Mouse (Mus musculus) erythroblast, embryonic 14.5 days (primary cell): ENCODE measurements around the gene Smim13. TPM values are rescaled to one million over a fixed set of nuclear protein-coding genes. Genes with fewer than 3 reads are reported as not detected.

Experiments
- H3K27me3 ChIP-seq: 2 replicates; pipeline ENCODE4 v1.6.1; 2012; ENCODE audit warnings: inconsistent platforms; ENCODE audit not compliant: control insufficient read depth
- H3K36me3 ChIP-seq: 2 replicates; pipeline ENCODE4 v1.6.1; 2012; ENCODE audit warnings: mild to moderate bottlenecking, inconsistent platforms; ENCODE audit not compliant: control insufficient read depth
- H3K4me1 ChIP-seq: 2 replicates; pipeline ENCODE4 v1.6.1; 2012; ENCODE audit warnings: inconsistent platforms; ENCODE audit not compliant: control insufficient read depth
- H3K4me3 ChIP-seq: replicated peaks from 2 replicates; pipeline ENCODE3; 2012; ENCODE audit warnings: moderate library complexity, mild to moderate bottlenecking, inconsistent platforms
- H3K9me3 ChIP-seq: 2 replicates; pipeline ENCODE4 v1.6.1; 2012; ENCODE audit warnings: low read length, inconsistent platforms, mixed read lengths; ENCODE audit not compliant: control insufficient read depth
- GATA1 ChIP-seq: IDR thresholded peaks from 2 replicates; pipeline ENCODE4 v1.6.1; 2012; ENCODE audit warnings: low read length, inconsistent platforms, mixed read lengths
- TAL1 ChIP-seq: IDR thresholded peaks from 3 replicates; pipeline ENCODE4 v1.6.1; 2012; ENCODE audit warnings: low read length, inconsistent platforms, mixed read lengths
- polyA plus RNA-seq: library from polyadenylated mRNA; stranded (reverse); fragments of >175 nt; gene quantifications from 2 replicates; pipeline ENCODE4 v1.2.3, GENCODE M21; 2012

Gene Smim13
- polyA plus RNA-seq, 1 experiment: 0.14 TPM

- peaks cover 5% of the 10 kb centered on the region for H3K9me3 ChIP-seq
- TF ChIP-seq GATA1 (no peak), TAL1 (no peak)
These were observed 33.4 kb upstream of the Smim13 start for GRCm38 (mm10) chr13:41216236-41216635.

GRCm38 (mm10) chr13:41219056-41219455, 30.6 kb upstream of the Smim13 start:
- Histone ChIP-seq H3K9me3 (peaks cover 8% of the 10 kb centered on the region), H3K4me3 (peak overlapping the region; percentile 62), H3K36me3 (no peaks in the 10 kb centered on the region), H3K4me1 (peaks cover 7% of the 10 kb centered on the region), H3K27me3 (peaks cover 22% of the 10 kb centered on the region)
- TF ChIP-seq TAL1 (no peak), GATA1 (no peak)

More at GRCm38 (mm10) chr13:41216236-41216635, 33.4 kb upstream of the Smim13 start:
- Histone ChIP-seq H3K36me3 (no peaks in the 10 kb centered on the region), H3K4me3 (no peak overlapping the region), H3K27me3 (peaks cover 22% of the 10 kb centered on the region), H3K4me1 (peaks cover 7% of the 10 kb centered on the region)

- Histone ChIP-seq H3K9me3 (peaks cover 8% of the 10 kb centered on the region), H3K36me3 (no peaks in the 10 kb centered on the region), H3K27me3 (peaks cover 22% of the 10 kb centered on the region), H3K4me3 (peak overlapping the region; percentile 62), H3K4me1 (peaks cover 7% of the 10 kb centered on the region)
- TF ChIP-seq GATA1 (no peak), TAL1 (no peak)
These were observed 29.8 kb upstream of the Smim13 start for GRCm38 (mm10) chr13:41219687-41220303.

GRCm38 (mm10) chr13:41220304-41220834, 29.3 kb upstream of the Smim13 start, which contains the start of gene Elovl2:
Elovl2 (minus strand) TSS chr13:41220405.
- Histone ChIP-seq H3K9me3 (peaks cover 8% of the 10 kb centered on the region), H3K4me3 (peak within 1 kb of the TSS; percentile 62)
- no peak for TF ChIP-seq GATA1
- TF ChIP-seq TAL1: no peak

DNA sequence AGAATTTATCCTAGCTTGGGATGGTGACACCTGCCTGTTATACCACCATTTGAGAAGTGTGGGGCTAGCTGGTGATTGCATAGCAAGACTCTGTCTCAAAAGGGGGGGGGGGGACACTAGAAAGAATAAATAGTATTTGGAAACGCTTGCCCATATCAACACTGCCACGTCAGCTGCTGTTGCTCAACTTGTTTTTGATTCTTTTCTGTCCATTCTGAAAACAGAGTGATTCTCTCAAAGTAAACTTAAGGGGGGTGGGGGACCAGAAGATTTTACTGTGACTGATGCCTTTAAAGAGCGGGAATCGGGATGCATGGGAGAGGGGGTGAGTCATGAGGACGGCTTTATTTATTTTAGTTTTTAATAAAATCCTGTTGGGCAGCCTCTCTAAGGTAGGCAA, 23.1 kb upstream of the Smim13 start:
- TF ChIP-seq GATA1: no peak
- TF ChIP-seq TAL1: no peak

More at GRCm38 (mm10) chr13:41220304-41220834, 29.3 kb upstream of the Smim13 start, which contains the start of gene Elovl2:
- H3K27me3 ChIP-seq: peaks cover 22% of the 10 kb centered on the region
- H3K36me3 ChIP-seq: no peaks in the 10 kb centered on the region
- peaks cover 7% of the 10 kb centered on the region for H3K4me1 ChIP-seq

GRCm38 (mm10) chr13:41228060-41228459, 21.6 kb upstream of the Smim13 start:
- H3K4me3 ChIP-seq: no peak overlapping the region
- H3K4me1 ChIP-seq: no peaks in the 10 kb centered on the region

More for the DNA sequence above, 23.1 kb upstream of the Smim13 start:
- Histone ChIP-seq H3K27me3 (no peaks in the 10 kb centered on the region), H3K36me3 (no peaks in the 10 kb centered on the region), H3K4me1 (no peaks in the 10 kb centered on the region), H3K9me3 (peaks cover 4% of the 10 kb centered on the region), H3K4me3 (no peak overlapping the region)

DNA sequence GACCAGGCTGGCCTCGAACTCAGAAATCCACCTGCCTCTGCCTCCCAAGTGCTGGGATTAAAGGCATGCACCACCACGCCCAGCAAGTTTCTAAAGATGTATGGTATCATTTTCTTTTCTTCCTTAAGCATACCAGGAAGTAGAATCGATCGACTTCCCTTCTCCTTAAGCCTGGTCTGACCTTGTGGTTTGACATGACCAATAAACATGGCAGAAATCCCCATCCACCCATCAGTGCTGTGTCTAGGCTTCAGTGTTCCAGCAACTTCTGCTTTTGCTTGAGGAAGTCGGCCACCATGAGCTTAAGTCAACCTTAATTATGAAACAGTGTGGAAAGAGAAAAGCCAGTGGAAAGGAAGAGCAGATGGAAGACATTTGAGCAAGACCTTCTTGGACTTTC, 19.4 kb upstream of the Smim13 start:
- Histone ChIP-seq H3K4me3 (no peak overlapping the region), H3K36me3 (no peaks in the 10 kb centered on the region), H3K4me1 (no peaks in the 10 kb centered on the region), H3K9me3 (no peaks in the 10 kb centered on the region), H3K27me3 (no peaks in the 10 kb centered on the region)
- TF ChIP-seq TAL1 (no peak), GATA1 (no peak)

More at GRCm38 (mm10) chr13:41228060-41228459, 21.6 kb upstream of the Smim13 start:
- Histone ChIP-seq H3K36me3 (no peaks in the 10 kb centered on the region), H3K9me3 (no peaks in the 10 kb centered on the region; the same call in none of the 2 replicates), H3K27me3 (no peaks in the 10 kb centered on the region)
- no peak for TF ChIP-seq GATA1
- no peak for TF ChIP-seq TAL1

- no peak for TF ChIP-seq TAL1
- no peak for TF ChIP-seq GATA1
- Histone ChIP-seq H3K9me3 (no peaks in the 10 kb centered on the region), H3K36me3 (no peaks in the 10 kb centered on the region), H3K27me3 (no peaks in the 10 kb centered on the region), H3K4me1 (no peaks in the 10 kb centered on the region), H3K4me3 (no peak overlapping the region)
These were observed 18.2 kb upstream of the Smim13 start for GRCm38 (mm10) chr13:41231389-41231983.

- no peaks in the 10 kb centered on the region for H3K4me1 ChIP-seq
- H3K4me3 ChIP-seq: no peak overlapping the region
- no peak for TF ChIP-seq GATA1
- no peak for TF ChIP-seq TAL1
- H3K36me3 ChIP-seq: no peaks in the 10 kb centered on the region
- H3K9me3 ChIP-seq: no peaks in the 10 kb centered on the region
- no peaks in the 10 kb centered on the region for H3K27me3 ChIP-seq
These were observed 17.4 kb upstream of the Smim13 start for GRCm38 (mm10) chr13:41232209-41232608.
